Mouse (Mus musculus) midbrain, embryonic 10.5 days (tissue): ENCODE results near the gene Slc35a3. TPM values are rescaled to one million over a fixed set of nuclear protein-coding genes. Genes with fewer than 3 reads are reported as not detected.

Experiments
- DNase-seq: peaks from one replicate; pipeline ENCODE4 v3.0.0-alpha.2; 2017; ENCODE audit warnings: low spot score
- H3K27ac ChIP-seq: fragments of 300-500 bp; sonication (generic); replicated peaks from 2 replicates; pipeline ENCODE4 v1.5.1; 2016; ENCODE audit warnings: mild to moderate bottlenecking
- H3K27me3 ChIP-seq: fragments of 300-500 bp; sonication (generic); 2 replicates; pipeline ENCODE4 v1.6.1; 2016; ENCODE audit warnings: low read depth, mild to moderate bottlenecking; ENCODE audit not compliant: poor library complexity, severe bottlenecking
- H3K36me3 ChIP-seq: fragments of 300-500 bp; sonication (generic); 2 replicates; pipeline ENCODE4 v1.6.1; 2016; ENCODE audit warnings: mild to moderate bottlenecking, moderate library complexity
- H3K4me1 ChIP-seq: fragments of 300-500 bp; sonication (generic); 2 replicates; pipeline ENCODE4 v1.6.1; 2016
- H3K4me3 ChIP-seq: fragments of 300-500 bp; sonication (generic); 2 replicates; pipeline ENCODE4 v1.5.1; 2016; ENCODE audit warnings: mild to moderate bottlenecking, moderate library complexity
- H3K9me3 ChIP-seq: fragments of 300-500 bp; sonication (generic); replicated peaks from 2 replicates; pipeline ENCODE4 v1.6.1; 2016; ENCODE audit warnings: mild to moderate bottlenecking
- WGBS: fragments of 180-500 bp; shearing (Covaris S2); methylation state at CpG from one replicate; pipeline ENCODE4 v1.1.7; 2016; 5-methylcytosine and 5-hydroxymethylcytosine counted together
- polyA plus RNA-seq: library from polyadenylated mRNA; unstranded; fragments of >200 nt; fragmentation: Nextera tagmentation; extraction: Ambion mirVana; gene quantifications from 2 replicates; pipeline ENCODE4 v1.2.1, GENCODE M21; 2016

Gene Slc35a3
- polyA plus RNA-seq, 1 experiment from 2014 or later: 8.3 TPM

- Histone ChIP-seq H3K27me3 (peaks cover under 1% of the 10 kb centered on the region; the same call in 1 of the 2 replicates), H3K36me3 (no peaks in the 10 kb centered on the region), H3K4me1 (0 out of 2 replicates have a peak, but pooled peaks cover under 1% of the 10 kb centered on the region), H3K27ac (no peak overlapping the region), H3K9me3 (no peaks in the 10 kb centered on the region), H3K4me3 (no peak overlapping the region)
- no peak for DNase-seq
- WGBS: 70% methylated on average over 3 of the region's 3 CpGs
Observed at GRCm38 (mm10) chr3:116718951-116719350, 6.3 kb upstream of the Slc35a3 start.

- peak overlapping the region; percentile 97 for H3K4me3 ChIP-seq
- H3K36me3 ChIP-seq: no peaks in the 10 kb centered on the region
- H3K9me3 ChIP-seq: no peaks in the 10 kb centered on the region
- H3K27me3 ChIP-seq: peaks cover 17% of the 10 kb centered on the region
- H3K27ac ChIP-seq: no peak overlapping the region
- 33% methylated on average over 5 of the region's 5 CpGs for WGBS
- no peak for DNase-seq
- peaks cover 17% of the 10 kb centered on the region for H3K4me1 ChIP-seq
Observed at GRCm38 (mm10) chr3:116713031-116713430, 400 bp upstream of the Slc35a3 start.

DNA sequence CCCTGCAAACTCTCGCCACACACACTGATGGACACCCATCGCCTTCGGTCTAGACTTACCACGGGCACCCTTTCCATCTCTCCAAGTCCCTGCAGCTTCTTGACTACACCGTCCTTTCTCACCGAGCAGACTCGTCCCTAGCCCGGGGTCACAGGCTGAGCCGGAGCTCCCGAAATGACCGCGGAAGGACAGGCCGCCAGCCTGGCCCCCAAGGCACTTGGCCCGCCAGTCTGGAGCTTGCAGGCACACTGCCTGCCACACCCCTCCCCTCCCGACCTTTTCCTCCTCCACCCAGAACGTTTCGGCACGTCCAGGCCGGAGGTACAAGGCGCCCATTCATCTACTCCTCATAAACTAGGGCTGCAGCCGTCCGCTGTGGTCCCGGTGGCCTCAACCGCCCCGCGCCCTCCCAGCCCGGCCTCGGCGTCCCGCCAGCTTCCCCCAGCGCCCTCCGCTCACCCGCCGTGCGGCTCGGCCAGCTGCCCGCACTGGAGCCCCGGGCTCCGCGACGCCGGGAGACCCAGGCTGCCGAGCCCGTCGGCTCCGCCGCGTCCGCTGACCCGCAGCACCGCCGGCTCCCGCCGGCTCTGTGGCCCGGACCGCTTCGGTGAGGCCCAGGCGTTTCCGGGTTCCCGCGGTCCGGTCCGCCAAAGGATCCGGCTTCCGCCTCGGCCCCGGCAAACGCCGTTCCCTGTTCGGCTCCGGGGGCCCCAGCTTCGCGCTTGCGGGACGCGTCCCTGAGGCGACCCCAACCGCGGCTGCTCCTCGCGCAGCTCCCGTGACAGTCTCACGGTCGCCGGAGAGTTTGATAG is 801 bp downstream of the Slc35a3 start:
- DNase-seq: peak; percentile 77
- WGBS: under 1% methylated on average over 85 of the region's 85 CpGs
- Histone ChIP-seq H3K36me3 (no peaks in the 10 kb centered on the region), H3K4me1 (peaks cover 17% of the 10 kb centered on the region), H3K9me3 (no peaks in the 10 kb centered on the region), H3K27ac (peak overlapping the region; percentile 90), H3K4me3 (peak overlapping the region; percentile 97), H3K27me3 (peaks cover 17% of the 10 kb centered on the region)

- peak overlapping the region; percentile 97 for H3K4me3 ChIP-seq
- peaks cover 17% of the 10 kb centered on the region for H3K4me1 ChIP-seq
- H3K27ac ChIP-seq: no peak overlapping the region
- H3K36me3 ChIP-seq: no peaks in the 10 kb centered on the region
- H3K27me3 ChIP-seq: peaks cover 17% of the 10 kb centered on the region
- WGBS: 63% methylated on average over 9 of the region's 9 CpGs
- no peaks in the 10 kb centered on the region for H3K9me3 ChIP-seq
- DNase-seq: no peak
Observed at GRCm38 (mm10) chr3:116710941-116711340, 1.7 kb downstream of the Slc35a3 start.

DNA sequence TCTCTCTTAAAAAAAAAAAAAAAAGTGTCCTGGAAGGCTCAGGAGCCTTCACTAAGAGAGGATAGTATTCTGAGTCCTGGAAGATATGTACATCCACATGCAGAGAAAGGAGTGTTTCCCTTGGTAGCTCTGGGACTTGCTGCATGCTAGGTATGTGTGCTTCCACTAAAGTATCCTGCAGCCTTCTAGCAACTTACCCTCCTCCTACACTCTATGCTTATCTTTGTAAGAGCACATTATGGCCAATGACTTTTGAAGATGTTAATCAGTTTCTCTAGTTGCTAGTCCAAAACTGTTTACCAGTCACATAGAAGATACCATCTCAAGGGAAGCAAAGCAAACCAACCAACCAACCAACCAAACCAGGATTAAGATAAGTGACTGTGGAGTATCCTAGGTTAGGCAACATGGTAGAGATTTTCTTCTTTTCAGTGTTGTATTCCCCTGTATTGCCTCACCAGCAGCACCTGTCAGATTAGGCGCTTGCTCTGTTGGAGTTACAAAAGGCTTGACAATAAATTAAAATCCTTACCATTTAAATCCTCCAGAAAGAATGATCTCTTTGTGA is 6.9 kb downstream of the Slc35a3 start:
- Histone ChIP-seq H3K27me3 (no peaks in the 10 kb centered on the region), H3K4me3 (no peak overlapping the region), H3K9me3 (no peaks in the 10 kb centered on the region), H3K36me3 (no peaks in the 10 kb centered on the region; the same call in 1 of the 2 replicates), H3K4me1 (peaks cover under 1% of the 10 kb centered on the region; the same call in 1 of the 2 replicates), H3K27ac (no peak overlapping the region)
- WGBS: 90% methylated on average over 1 of the region's 1 CpGs
- DNase-seq: no peak

GRCm38 (mm10) chr3:116703835-116704234 is 8.8 kb downstream of the Slc35a3 start:
- WGBS: 91% methylated on average over 5 of the region's 5 CpGs
- no peak for DNase-seq
- H3K27me3 ChIP-seq: no peaks in the 10 kb centered on the region
- H3K4me1 ChIP-seq: no peaks in the 10 kb centered on the region
- no peak overlapping the region for H3K27ac ChIP-seq
- no peak overlapping the region for H3K4me3 ChIP-seq
- no peaks in the 10 kb centered on the region; the same call in 1 of the 2 replicates for H3K36me3 ChIP-seq
- no peaks in the 10 kb centered on the region for H3K9me3 ChIP-seq

DNA sequence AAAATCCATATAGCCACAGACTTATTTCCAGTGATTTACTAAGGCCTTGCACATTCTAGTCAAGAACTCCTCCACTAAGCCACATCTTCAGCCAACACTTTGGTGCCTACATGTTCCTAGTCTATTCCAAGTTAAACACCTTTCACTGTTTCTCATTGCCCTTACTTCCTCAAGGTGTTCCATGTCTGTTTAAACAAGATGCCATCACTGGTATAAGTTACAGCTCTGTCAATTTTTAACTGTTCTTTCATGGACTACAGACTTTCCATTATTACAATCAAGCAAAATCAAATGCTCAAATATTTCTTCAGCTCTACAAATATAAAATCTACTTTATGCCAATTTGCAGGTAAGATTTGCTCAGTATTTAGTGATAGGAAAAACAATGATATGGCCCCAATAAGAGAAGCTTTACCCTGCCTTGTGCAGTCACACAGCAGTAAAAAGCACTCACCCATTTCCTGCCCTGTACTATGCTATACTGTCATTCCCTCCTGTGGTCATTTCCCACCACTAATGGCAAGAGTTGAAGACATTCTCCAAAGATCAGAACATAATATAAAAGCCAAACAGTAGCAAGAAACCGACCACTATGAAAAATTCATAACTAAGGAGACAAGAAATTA is 9.9 kb downstream of the Slc35a3 start:
- no peaks in the 10 kb centered on the region for H3K4me1 ChIP-seq
- no peaks in the 10 kb centered on the region; the same call in 1 of the 2 replicates for H3K36me3 ChIP-seq
- H3K27ac ChIP-seq: no peak overlapping the region
- H3K4me3 ChIP-seq: no peak overlapping the region
- H3K27me3 ChIP-seq: no peaks in the 10 kb centered on the region
- no peaks in the 10 kb centered on the region for H3K9me3 ChIP-seq
- WGBS: 93% methylated on average over 1 of the region's 1 CpGs
- no peak for DNase-seq

DNA sequence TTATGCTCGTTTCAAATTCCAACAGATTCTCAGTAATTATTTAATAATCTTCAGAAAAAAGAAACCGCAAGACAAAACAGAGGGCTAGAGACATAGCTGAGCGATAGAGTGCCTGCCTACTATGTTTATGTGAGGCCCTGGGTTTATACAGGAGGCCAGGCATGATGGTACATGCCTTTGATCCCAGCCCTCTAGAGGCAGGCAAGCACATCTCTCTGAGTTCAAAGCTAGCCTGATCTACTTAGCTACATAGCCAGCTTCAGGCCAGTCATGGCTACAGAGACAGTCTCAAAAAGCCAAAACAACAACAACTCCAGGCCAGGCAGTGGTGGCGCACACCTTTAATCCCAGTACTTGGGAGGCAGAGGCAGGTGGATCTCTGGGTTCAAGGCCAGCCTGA is 11.0 kb downstream of the Slc35a3 start:
- Histone ChIP-seq H3K36me3 (no peaks in the 10 kb centered on the region; the same call in 1 of the 2 replicates), H3K9me3 (no peaks in the 10 kb centered on the region), H3K27me3 (no peaks in the 10 kb centered on the region), H3K4me1 (no peaks in the 10 kb centered on the region), H3K27ac (no peak overlapping the region), H3K4me3 (no peak overlapping the region)
- 94% methylated on average over 4 of the region's 4 CpGs for WGBS
- no peak for DNase-seq

- Histone ChIP-seq H3K4me3 (no peak overlapping the region), H3K9me3 (no peaks in the 10 kb centered on the region), H3K27me3 (no peaks in the 10 kb centered on the region), H3K4me1 (no peaks in the 10 kb centered on the region), H3K36me3 (peaks cover 2% of the 10 kb centered on the region; the same call in 1 of the 2 replicates), H3K27ac (no peak overlapping the region)
- 90% methylated on average over 2 of the region's 2 CpGs for WGBS
- DNase-seq: no peak
Observed at GRCm38 (mm10) chr3:116698786-116699185, 13.8 kb downstream of the Slc35a3 start.

GRCm38 (mm10) chr3:116695666-116695985 is 17.0 kb downstream of the Slc35a3 start:
- Histone ChIP-seq H3K27me3 (no peaks in the 10 kb centered on the region), H3K27ac (no peak overlapping the region), H3K4me1 (no peaks in the 10 kb centered on the region), H3K4me3 (no peak overlapping the region), H3K9me3 (no peaks in the 10 kb centered on the region), H3K36me3 (peaks cover 15% of the 10 kb centered on the region)
- 89% methylated on average over 2 of the region's 2 CpGs for WGBS
- DNase-seq: no peak

GRCm38 (mm10) chr3:116694955-116695665 is 17.5 kb downstream of the Slc35a3 start:
- Histone ChIP-seq H3K9me3 (no peaks in the 10 kb centered on the region), H3K4me3 (no peak overlapping the region), H3K27ac (no peak overlapping the region), H3K27me3 (no peaks in the 10 kb centered on the region), H3K4me1 (no peaks in the 10 kb centered on the region), H3K36me3 (peaks cover 15% of the 10 kb centered on the region)
- WGBS: 91% methylated on average over 8 of the region's 8 CpGs
- DNase-seq: no peak

DNA sequence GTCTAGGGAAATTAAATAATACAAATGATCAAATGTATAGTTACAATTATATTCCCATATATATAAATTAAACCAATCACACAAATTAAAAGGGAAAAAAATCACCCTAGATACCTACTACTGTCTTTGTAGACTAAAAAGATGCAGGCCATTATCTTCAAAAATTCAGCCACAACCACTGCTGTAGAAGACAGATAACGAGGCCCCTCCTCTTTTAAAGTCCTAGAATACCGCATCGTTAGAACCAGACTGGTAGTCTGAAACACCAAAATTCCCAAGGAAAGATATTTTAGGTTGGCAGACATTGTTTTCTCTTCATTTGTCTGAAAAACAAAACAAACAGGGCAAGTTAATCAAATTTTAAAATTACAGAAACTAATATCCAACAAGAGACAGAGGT is 18.3 kb downstream of the Slc35a3 start:
- H3K4me3 ChIP-seq: no peak overlapping the region
- no peaks in the 10 kb centered on the region for H3K9me3 ChIP-seq
- H3K27me3 ChIP-seq: no peaks in the 10 kb centered on the region
- DNase-seq: no peak
- H3K27ac ChIP-seq: no peak overlapping the region
- H3K4me1 ChIP-seq: no peaks in the 10 kb centered on the region
- 93% methylated on average over 3 of the region's 3 CpGs for WGBS
- peaks cover 15% of the 10 kb centered on the region for H3K36me3 ChIP-seq
